Mouse (Mus musculus) thymus, adult 2 months (tissue): ENCODE data around the gene Ppy. TPM values are rescaled to one million over a fixed set of nuclear protein-coding genes. Genes with fewer than 3 reads are reported as not detected.

Experiments
- DNase-seq: peaks from one replicate; pipeline ENCODE4 v3.0.0; 2021
- H3K27ac ChIP-seq: fragments of 200-500 bp; 2 replicates; pipeline ENCODE4 v1.5.1; 2012; ENCODE audit warnings: low read length, control low read depth; ENCODE audit not compliant: control insufficient read depth, insufficient read depth
- H3K27me3 ChIP-seq: fragments of 200-500 bp; 2 replicates; pipeline ENCODE4 v1.6.1; 2012; ENCODE audit warnings: mild to moderate bottlenecking, low read length, moderate library complexity, mixed read lengths; ENCODE audit not compliant: control insufficient read depth, insufficient read depth
- H3K36me3 ChIP-seq: fragments of 200-500 bp; 2 replicates; pipeline ENCODE4 v1.6.1; 2012; ENCODE audit warnings: mild to moderate bottlenecking, low read length, moderate library complexity; ENCODE audit not compliant: control insufficient read depth, insufficient read depth
- H3K4me1 ChIP-seq: fragments of 200-500 bp; replicated peaks from 2 replicates; pipeline ENCODE4 v1.6.1; 2012; ENCODE audit warnings: low read length; ENCODE audit not compliant: control insufficient read depth, insufficient read depth
- H3K4me3 ChIP-seq: fragments of 200-500 bp; 2 replicates; pipeline ENCODE4 v1.5.1; 2012; ENCODE audit warnings: mild to moderate bottlenecking, low read length, control low read depth, moderate library complexity; ENCODE audit not compliant: control insufficient read depth, insufficient read depth
- CTCF ChIP-seq: fragments of 200-500 bp; IDR thresholded peaks from 2 replicates; pipeline ENCODE4 v1.5.1; 2012; ENCODE audit warnings: mild to moderate bottlenecking, control low read depth, low read length, moderate library complexity, borderline replicate concordance; ENCODE audit not compliant: control insufficient read depth, poor library complexity, insufficient read depth; ENCODE audit errors: extremely low read depth
- POLR2A ChIP-seq: fragments of 200-500 bp; IDR thresholded peaks from 2 replicates; pipeline ENCODE4 v1.6.1; 2012; ENCODE audit warnings: mild to moderate bottlenecking, low read length, control low read depth, moderate library complexity; ENCODE audit not compliant: control insufficient read depth, poor library complexity, insufficient read depth; ENCODE audit errors: extremely low read depth
- WGBS: fragments of 180-500 bp; shearing (Covaris S2); methylation state at CpG from one replicate; pipeline ENCODE4 v1.1.7; 2018; 5-methylcytosine and 5-hydroxymethylcytosine counted together
- polyA plus RNA-seq: library from polyadenylated mRNA; depleted of rRNA; stranded (reverse); fragments of >200 nt; gene quantifications from 2 replicates; pipeline ENCODE4 v1.2.3, GENCODE M21; 2012

The Ppy gene
- polyA plus RNA-seq, 1 experiment, result 11.8 TPM

DNA sequence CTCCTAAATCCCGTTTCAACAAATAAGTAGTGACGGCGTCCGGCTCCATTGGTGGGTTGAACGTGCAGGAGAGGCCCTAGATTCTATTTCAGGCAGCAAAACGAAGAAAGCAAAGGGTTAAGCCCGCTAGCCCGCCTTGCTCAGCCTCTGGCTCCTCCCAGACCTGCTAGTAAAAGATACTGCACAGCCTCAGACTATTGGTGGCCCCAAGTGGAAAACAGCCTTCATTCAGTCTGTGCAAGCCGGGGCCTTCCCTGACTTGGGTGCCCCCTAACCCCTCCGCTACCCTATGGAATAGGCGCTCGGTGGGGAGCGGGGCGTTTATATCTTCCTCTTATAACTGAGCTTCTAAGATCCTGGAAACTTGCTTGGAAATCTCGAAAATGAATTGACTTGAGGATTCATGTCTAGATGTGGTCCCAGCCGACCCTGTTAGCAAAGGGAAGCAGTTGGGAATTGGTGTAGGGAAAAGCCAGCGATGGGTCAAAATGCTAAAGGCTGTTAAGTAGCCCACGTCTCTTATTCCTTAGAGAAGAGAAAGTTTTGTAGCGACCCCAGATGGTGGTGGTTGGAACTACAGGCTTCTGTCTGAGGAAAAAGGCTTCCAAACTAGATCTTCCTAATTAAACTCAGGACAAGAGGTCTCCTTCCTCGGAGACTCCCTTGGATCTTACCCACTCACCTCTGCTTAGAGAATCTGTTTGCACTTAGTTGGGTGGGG, 11.9 kb downstream of the Ppy start:
- peaks cover 17% of the 10 kb centered on the region for H3K27me3 ChIP-seq
- no peak overlapping the region for H3K27ac ChIP-seq
- H3K4me3 ChIP-seq, result no peak overlapping the region
- H3K36me3 ChIP-seq, result no peaks in the 10 kb centered on the region
- TF ChIP-seq POLR2A (no peak), CTCF (no peak)
- DNase-seq, result no peak
- H3K4me1 ChIP-seq, result peaks cover 25% of the 10 kb centered on the region
- WGBS, result 2% methylated on average over 20 of the region's 20 CpGs

DNA sequence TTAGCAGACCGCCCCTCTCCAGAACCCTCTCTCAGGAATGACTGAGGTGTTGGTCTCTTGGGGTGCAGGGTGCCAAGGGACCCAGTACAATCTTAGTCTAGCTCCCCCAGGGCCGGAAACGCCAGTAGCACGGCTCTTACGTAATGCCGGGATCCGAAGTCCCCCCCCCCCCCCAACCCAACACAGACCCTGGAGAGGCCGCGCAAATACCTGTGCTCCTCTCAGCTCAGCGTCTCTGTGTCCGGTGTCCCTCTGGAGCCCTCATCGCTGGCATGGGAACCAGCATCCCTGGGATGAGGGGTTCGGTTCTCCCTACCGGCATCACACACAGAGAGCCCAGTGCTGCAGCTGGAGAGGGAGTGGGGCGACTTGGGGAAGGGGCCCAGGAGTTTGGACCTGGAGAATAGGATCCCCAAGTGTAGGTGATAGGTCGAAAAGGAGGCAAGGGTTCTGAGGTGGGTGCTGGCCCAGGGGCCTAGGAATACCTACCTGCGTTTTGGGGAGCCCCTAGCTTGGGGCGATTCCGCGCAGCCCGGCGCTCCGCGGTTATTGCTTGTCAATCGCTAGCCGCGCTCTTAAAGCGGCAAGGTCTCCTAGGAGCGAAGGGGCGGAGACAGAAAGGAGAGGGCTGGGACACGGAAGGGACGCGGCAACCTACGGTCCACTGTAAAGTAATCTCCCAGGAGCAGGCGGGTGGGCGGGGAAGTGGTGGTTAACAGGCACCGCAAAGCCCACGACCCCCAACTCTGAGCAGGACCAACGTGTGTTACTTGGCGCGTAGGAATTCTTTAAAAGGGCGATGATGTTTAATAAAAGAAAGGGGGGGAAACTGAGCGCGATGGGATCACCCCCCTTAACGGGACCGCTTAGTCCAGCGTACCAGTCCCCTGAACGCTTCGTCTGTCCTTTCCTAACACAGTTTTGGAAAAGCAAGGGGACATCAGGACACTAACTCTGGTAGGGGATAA, 12.9 kb downstream of the Ppy start, which contains the start of gene Mpp2:
Mpp2 (minus strand) TSS at position 585 of the 968 bp plus-strand sequence.
- under 1% methylated on average over 49 of the region's 49 CpGs for WGBS
- H3K4me1 ChIP-seq, result peaks cover 25% of the 10 kb centered on the region
- H3K27ac ChIP-seq, result no peak within 1 kb of the TSS
- no peak for TF ChIP-seq CTCF
- no peak for TF ChIP-seq POLR2A
- peaks cover 17% of the 10 kb centered on the region for H3K27me3 ChIP-seq
- peak within 1 kb of the TSS; percentile 36 for H3K4me3 ChIP-seq
- no peaks in the 10 kb centered on the region for H3K36me3 ChIP-seq
- DNase-seq, result no peak

DNA sequence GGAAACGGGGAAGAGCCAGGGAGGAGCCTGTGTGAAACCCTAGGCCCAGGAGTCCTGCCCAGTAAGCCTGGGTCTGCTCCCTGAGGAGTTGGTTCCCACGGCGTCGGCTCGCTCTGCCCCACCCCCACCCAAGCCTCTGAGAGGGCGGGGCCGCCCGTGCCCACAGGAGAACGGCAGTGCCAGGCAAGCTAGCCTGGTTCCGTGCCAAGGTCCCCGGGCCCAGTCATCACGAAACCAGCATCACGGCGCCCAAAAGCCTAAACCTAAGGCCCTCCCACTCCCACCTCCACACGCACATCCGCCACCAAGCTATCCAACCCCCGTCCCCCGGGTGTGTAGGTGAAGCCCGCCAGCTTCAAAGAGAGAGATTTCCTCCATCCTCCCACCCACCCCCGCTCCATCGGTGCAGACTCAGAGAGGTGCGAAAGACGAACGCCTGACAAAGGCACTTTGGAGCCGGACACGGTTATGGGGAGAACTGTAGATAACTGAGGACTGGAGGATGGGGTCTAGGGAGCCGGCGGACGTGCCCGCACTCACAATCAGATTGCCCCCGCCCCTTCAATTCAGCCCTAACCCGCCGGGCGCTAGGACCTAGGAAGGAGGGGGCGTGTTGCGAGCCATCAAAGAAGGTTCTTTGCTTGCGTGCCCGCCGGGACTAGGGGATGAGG, 13.9 kb downstream of the Ppy start:
- peak overlapping the region; percentile 36 for H3K4me3 ChIP-seq
- TF ChIP-seq CTCF (0 out of 2 replicates have a peak, but pooled peaks have one; percentile 11), POLR2A (no peak)
- H3K27ac ChIP-seq, result no peak overlapping the region
- peaks cover 25% of the 10 kb centered on the region for H3K4me1 ChIP-seq
- DNase-seq, result peak; percentile 39
- 1% methylated on average over 39 of the region's 39 CpGs for WGBS
- no peaks in the 10 kb centered on the region for H3K36me3 ChIP-seq
- peaks cover 19% of the 10 kb centered on the region for H3K27me3 ChIP-seq

DNA sequence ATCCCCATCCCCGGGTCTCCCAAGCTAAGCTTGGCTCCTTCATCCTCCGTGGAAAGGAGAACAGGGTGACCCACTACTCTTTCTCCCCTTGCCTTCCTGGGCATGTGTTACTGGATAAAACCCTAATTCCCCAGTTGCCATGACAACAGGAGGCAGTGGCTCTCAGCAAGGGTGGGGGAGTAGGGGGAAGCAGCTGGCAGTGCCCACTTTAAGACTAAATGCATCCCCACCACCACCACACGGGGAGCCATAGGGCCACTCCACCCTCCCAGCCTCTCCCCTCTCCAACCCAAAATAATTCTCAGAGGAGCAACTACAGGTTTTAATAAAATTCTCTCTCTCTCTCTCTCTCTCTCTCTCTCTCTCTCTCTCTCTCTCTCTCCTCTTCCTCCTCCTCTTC, 14.8 kb downstream of the Ppy start:
- TF ChIP-seq POLR2A, result no peak
- TF ChIP-seq CTCF, result no peak
- 44% methylated on average over 3 of the region's 3 CpGs for WGBS
- Histone ChIP-seq H3K4me1 (peaks cover 25% of the 10 kb centered on the region), H3K27ac (no peak overlapping the region), H3K27me3 (peaks cover 19% of the 10 kb centered on the region), H3K4me3 (no peak overlapping the region), H3K36me3 (no peaks in the 10 kb centered on the region)
- no peak for DNase-seq

DNA sequence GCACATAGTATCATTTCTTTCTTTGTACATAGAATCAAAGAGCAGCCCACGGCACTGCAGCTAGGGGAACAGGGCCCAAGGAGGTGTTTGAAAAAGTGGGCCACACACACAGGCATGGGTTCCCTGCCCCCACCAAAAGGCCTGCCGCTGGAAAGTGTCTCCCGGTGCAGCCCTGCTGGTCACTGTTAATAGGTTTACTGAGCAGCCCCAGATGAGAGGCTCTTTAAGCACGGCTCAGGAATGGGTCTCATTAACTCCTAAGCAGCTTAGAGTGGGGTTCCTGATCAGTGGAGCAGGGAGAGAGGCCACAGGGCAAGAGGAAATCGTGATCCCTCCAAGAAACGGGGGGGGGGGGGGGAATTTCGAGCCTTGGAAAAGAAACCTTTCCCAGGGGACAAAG, 17.0 kb downstream of the Ppy start:
- H3K4me3 ChIP-seq, result no peak overlapping the region
- H3K4me1 ChIP-seq, result peaks cover 23% of the 10 kb centered on the region
- peaks cover 19% of the 10 kb centered on the region for H3K27me3 ChIP-seq
- no peaks in the 10 kb centered on the region for H3K36me3 ChIP-seq
- 84% methylated on average over 7 of the region's 7 CpGs for WGBS
- H3K27ac ChIP-seq, result no peak overlapping the region
- TF ChIP-seq POLR2A (no peak), CTCF (no peak)
- no peak for DNase-seq

DNA sequence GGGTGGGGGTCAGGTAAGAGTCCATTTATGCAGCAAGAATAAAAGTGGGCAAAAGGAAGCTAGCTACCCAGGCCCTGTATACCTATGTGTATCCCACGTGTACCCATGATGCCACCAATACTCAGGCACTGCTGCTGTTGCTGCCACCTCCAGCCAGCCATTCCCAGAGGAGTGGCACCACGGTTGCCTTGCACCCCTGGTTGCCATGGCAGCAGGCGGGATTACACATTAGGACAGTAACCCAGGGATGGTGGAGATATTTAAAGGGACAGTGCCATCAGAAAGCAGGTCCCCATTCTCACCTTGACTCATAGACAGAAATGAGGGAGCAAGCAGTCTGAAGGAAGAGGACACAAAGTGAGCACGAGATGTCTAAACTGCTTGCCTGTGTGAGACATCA, 17.9 kb downstream of the Ppy start:
- no peak for DNase-seq
- peaks cover 11% of the 10 kb centered on the region for H3K27me3 ChIP-seq
- no peak overlapping the region for H3K4me3 ChIP-seq
- H3K36me3 ChIP-seq, result no peaks in the 10 kb centered on the region
- TF ChIP-seq CTCF, result no peak
- H3K27ac ChIP-seq, result no peak overlapping the region
- H3K4me1 ChIP-seq, result peaks cover 15% of the 10 kb centered on the region
- WGBS, result 78% methylated on average over 4 of the region's 4 CpGs
